Mouse (Mus musculus): Measurements from ENCODE around the gene Csnk1g2.

Csnk1g2 gene

GRCm38 (mm10) chr10:80622661-80623456 is at the start of gene Csnk1g2:
Csnk1g2 (plus strand) TSS chr10:80622838.
- DNase-seq (ENCODE audit: low spot score in 2 of 2): peak; percentile 27 to 34

- no peak for DNase-seq (ENCODE audit: low spot score in 2 of 2)
These were observed 48.7 kb upstream of the Csnk1g2 start for GRCm38 (mm10) chr10:80573944-80574343.

GRCm38 (mm10) chr10:80574896-80575295 is 47.7 kb upstream of the Csnk1g2 start:
- no peak for DNase-seq (ENCODE audit: low spot score in 2 of 2)

- no peak for DNase-seq (ENCODE audit: low spot score in 2 of 2)
These were observed 46.7 kb upstream of the Csnk1g2 start for GRCm38 (mm10) chr10:80575925-80576324.

- peak; percentile 51 to 52 for DNase-seq (ENCODE audit: low spot score in 2 of 2)
These were observed 46.1 kb upstream of the Csnk1g2 start for GRCm38 (mm10) chr10:80576351-80577194.

GRCm38 (mm10) chr10:80577195-80578130 is 45.2 kb upstream of the Csnk1g2 start, which contains the start of gene Klf16:
Klf16 (minus strand) TSS chr10:80577321.
- DNase-seq (ENCODE audit: low spot score in 2 of 2): peak; percentile 98 to 99

GRCm38 (mm10) chr10:80578131-80578750 is 44.4 kb upstream of the Csnk1g2 start:
- DNase-seq (ENCODE audit: low spot score in 2 of 2): peak; percentile 78 to 84

GRCm38 (mm10) chr10:80578911-80579310 is 43.7 kb upstream of the Csnk1g2 start:
- DNase-seq (ENCODE audit: low spot score in 2 of 2): peak; percentile 51 to 67

- DNase-seq (ENCODE audit: low spot score in 2 of 2): no peak
These were observed 39.6 kb upstream of the Csnk1g2 start for GRCm38 (mm10) chr10:80583047-80583446.

- no peak for DNase-seq (ENCODE audit: low spot score in 2 of 2)
These were observed 38.6 kb upstream of the Csnk1g2 start for GRCm38 (mm10) chr10:80584045-80584488.

- DNase-seq (ENCODE audit: low spot score in 2 of 2): no peak
These were observed 37.7 kb upstream of the Csnk1g2 start for GRCm38 (mm10) chr10:80584642-80585552.

- no peak for DNase-seq (ENCODE audit: low spot score in 2 of 2)
These were observed 37.1 kb upstream of the Csnk1g2 start for GRCm38 (mm10) chr10:80585581-80585980.

GRCm38 (mm10) chr10:80586407-80587304 is 36.0 kb upstream of the Csnk1g2 start:
- no peak for DNase-seq (ENCODE audit: low spot score in 2 of 2)

GRCm38 (mm10) chr10:80587305-80587657 is 35.4 kb upstream of the Csnk1g2 start:
- DNase-seq (ENCODE audit: low spot score in 2 of 2): no peak

GRCm38 (mm10) chr10:80589127-80589878 is 33.3 kb upstream of the Csnk1g2 start:
- no peak for DNase-seq (ENCODE audit: low spot score in 2 of 2)

- peak; percentile 92 to 95 for DNase-seq (ENCODE audit: low spot score in 2 of 2)
These were observed 32.5 kb upstream of the Csnk1g2 start, which contains the start of gene Abhd17a for GRCm38 (mm10) chr10:80589879-80590854. Abhd17a (minus strand) TSS chr10:80590341.

GRCm38 (mm10) chr10:80596318-80596717 is 26.3 kb upstream of the Csnk1g2 start:
- DNase-seq (ENCODE audit: low spot score in 2 of 2): no peak

Measured in urinary bladder, postnatal 36 days (tissue).